Mouse (Mus musculus) lung, postnatal 0 days (tissue): ENCODE measurements around the gene Serpina9. TPM values are rescaled to one million over a fixed set of nuclear protein-coding genes. Genes with fewer than 3 reads are reported as not detected.

Source experiments
- ATAC-seq: fragments of 200-750 bp; cut with Nextera tagmentation; 2 replicates; pipeline ENCODE4 v1.8.0; 2017; ENCODE audit warnings: moderate library complexity
- DNase-seq: peaks from one replicate; pipeline ENCODE4 v3.0.0-alpha.2; 2016; ENCODE audit warnings: low spot score
- H3K27ac ChIP-seq: fragments of 300-500 bp; sonication (generic); 2 replicates; pipeline ENCODE4 v1.5.1; 2014; ENCODE audit warnings: antibody characterized with exemption, mild to moderate bottlenecking, low read length, mixed read lengths
- H3K27me3 ChIP-seq: fragments of 300-500 bp; sonication (generic); replicated peaks from 2 replicates; pipeline ENCODE4 v1.6.1; 2014; ENCODE audit warnings: low read length, mixed read lengths; ENCODE audit not compliant: insufficient read depth
- H3K36me3 ChIP-seq: fragments of 300-500 bp; sonication (generic); 2 replicates; pipeline ENCODE4 v1.6.1; 2014; ENCODE audit warnings: low read length, mixed read lengths; ENCODE audit not compliant: insufficient read depth
- H3K4me1 ChIP-seq: fragments of 300-500 bp; sonication (generic); 2 replicates; pipeline ENCODE4 v1.6.1; 2014; ENCODE audit warnings: antibody characterized with exemption, low read depth, low read length, mixed read lengths; ENCODE audit not compliant: insufficient read depth
- H3K4me2 ChIP-seq: fragments of 300-500 bp; sonication (generic); replicated peaks from 2 replicates; pipeline ENCODE4 v1.6.1; 2014; ENCODE audit warnings: low read depth, mild to moderate bottlenecking, low read length, moderate library complexity, mixed read lengths
- H3K4me3 ChIP-seq: fragments of 300-500 bp; sonication (generic); 2 replicates; pipeline ENCODE4 v1.5.1; 2014; ENCODE audit warnings: low read depth, low read length
- H3K9ac ChIP-seq: fragments of 300-500 bp; sonication (generic); replicated peaks from 2 replicates; pipeline ENCODE4 v1.6.1; 2014; ENCODE audit warnings: low read depth, mild to moderate bottlenecking
- H3K9me3 ChIP-seq: fragments of 300-500 bp; sonication (generic); 2 replicates; pipeline ENCODE4 v1.6.1; 2016; ENCODE audit warnings: low read length, mixed read lengths
- CTCF ChIP-seq: IDR thresholded peaks from 2 replicates; pipeline ENCODE4 v1.5.1; 2016; ENCODE audit warnings: antibody characterized with exemption, mild to moderate bottlenecking
- EP300 ChIP-seq: IDR thresholded peaks from 2 replicates; pipeline ENCODE4 v1.6.1; 2016; ENCODE audit warnings: antibody characterized with exemption, mild to moderate bottlenecking, control low read depth
- WGBS: fragments of 180-500 bp; shearing (Covaris S2); extraction: QIAGEN DNeasy Blood & Tissue Kit; methylation state at CpG from one replicate; pipeline ENCODE4 v1.1.7; 2014; 5-methylcytosine and 5-hydroxymethylcytosine counted together
- polyA plus RNA-seq: library from polyadenylated mRNA; unstranded; fragments of >200 nt; fragmentation: Nextera tagmentation; extraction: Ambion mirVana; gene quantifications from 2 replicates; pipeline ENCODE4 v1.2.1, GENCODE M21; 2015

The Serpina9 gene
- polyA plus RNA-seq = 0.32 and 0.89 TPM in 2 replicates

DNA sequence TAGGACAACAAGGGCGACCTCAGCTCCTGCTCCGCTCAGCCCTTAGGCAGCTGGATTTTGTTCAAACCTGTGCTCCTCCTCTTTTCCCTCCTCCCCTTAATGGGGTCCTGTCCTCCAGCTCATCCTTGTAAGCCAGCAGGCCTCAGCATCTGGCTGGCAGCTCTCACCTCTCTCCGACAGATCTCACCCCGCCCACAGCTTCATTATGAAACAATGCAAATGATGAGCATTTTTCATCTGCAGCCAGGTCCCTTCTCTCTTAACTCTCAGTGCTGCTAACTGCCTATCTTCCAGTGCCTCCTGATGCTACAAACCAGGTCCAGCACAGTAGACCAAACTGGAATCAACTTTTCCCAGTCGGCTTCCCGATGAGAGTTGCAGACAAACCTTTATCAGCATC, at the start of gene Serpina9:
Gene Serpina9, minus strand, starts transcription at position 136 of the 400 bp plus-strand sequence.
- TF ChIP-seq CTCF (no peak), EP300 (no peak)
- Histone ChIP-seq H3K27me3 (no peaks in the 10 kb centered on the region), H3K27ac (no peak within 1 kb of the TSS), H3K9me3 (no peaks in the 10 kb centered on the region), H3K36me3 (no peaks in the 10 kb centered on the region), H3K4me1 (no peaks in the 10 kb centered on the region), H3K4me2 (no peak within 1 kb of the TSS), H3K9ac (no peak within 1 kb of the TSS), H3K4me3 (no peak within 1 kb of the TSS)
- DNase-seq = no peak
- 72% methylated on average over 6 of the region's 6 CpGs for WGBS
- ATAC-seq = no peak

GRCm38 (mm10) chr12:104061862-104062261, 48.3 kb upstream of the Serpina9 start:
- no peaks in the 10 kb centered on the region for H3K9me3 ChIP-seq
- 45% methylated on average over 2 of the region's 2 CpGs for WGBS
- H3K4me3 ChIP-seq = no peak overlapping the region
- TF ChIP-seq CTCF = no peak
- no peak for TF ChIP-seq EP300
- ATAC-seq = no peak
- no peaks in the 10 kb centered on the region for H3K4me1 ChIP-seq
- no peaks in the 10 kb centered on the region for H3K27me3 ChIP-seq
- H3K9ac ChIP-seq = no peak overlapping the region
- no peaks in the 10 kb centered on the region for H3K36me3 ChIP-seq
- H3K27ac ChIP-seq = no peak overlapping the region
- no peak overlapping the region for H3K4me2 ChIP-seq
- no peak for DNase-seq

DNA sequence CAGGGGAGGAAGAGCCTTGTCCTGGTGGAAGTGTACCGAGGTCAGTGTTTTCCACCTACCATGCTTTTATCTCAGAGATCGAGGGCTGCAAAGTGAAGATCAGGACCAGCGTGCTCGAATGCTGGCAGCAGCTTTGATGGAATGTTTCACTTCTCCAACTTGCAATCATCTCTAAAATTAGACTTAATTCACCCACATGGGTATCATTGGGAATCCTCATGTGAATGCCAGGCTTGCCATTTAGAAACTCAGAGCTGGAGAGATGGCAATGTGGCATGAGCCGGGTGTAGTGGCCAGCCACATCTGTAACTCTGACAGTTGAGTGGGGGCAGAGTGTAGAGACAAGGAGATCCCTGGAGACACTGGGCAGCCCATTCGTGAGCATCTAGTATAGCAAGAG, 46.6 kb upstream of the Serpina9 start:
- 70% methylated on average over 6 of the region's 6 CpGs for WGBS
- Histone ChIP-seq H3K36me3 (no peaks in the 10 kb centered on the region), H3K9ac (no peak overlapping the region), H3K4me3 (no peak overlapping the region), H3K27me3 (no peaks in the 10 kb centered on the region), H3K4me1 (no peaks in the 10 kb centered on the region), H3K4me2 (no peak overlapping the region), H3K9me3 (no peaks in the 10 kb centered on the region), H3K27ac (no peak overlapping the region)
- no peak for TF ChIP-seq CTCF
- TF ChIP-seq EP300 = no peak
- ATAC-seq = no peak
- no peak for DNase-seq

DNA sequence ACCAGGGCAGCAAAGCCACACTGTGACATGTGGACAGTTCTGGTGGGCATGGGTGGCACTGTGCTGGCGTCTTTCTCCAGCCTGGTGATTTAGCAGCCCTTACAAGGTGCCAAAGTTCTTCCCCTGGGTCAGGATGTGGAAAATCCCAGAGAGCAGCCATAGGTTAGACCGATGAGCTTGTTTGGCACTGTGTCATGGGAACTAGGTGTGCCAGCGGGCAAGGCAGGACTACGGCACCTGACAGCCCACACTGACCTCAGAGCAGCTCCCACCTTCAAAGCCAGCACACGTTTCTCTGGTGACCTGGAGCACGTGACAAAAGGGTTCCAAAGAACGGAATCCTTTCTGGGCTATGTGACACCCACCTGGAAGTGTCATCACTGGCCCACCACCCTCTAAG, 44.0 kb upstream of the Serpina9 start:
- no peak overlapping the region for H3K27ac ChIP-seq
- no peaks in the 10 kb centered on the region for H3K36me3 ChIP-seq
- no peak overlapping the region for H3K4me2 ChIP-seq
- no peaks in the 10 kb centered on the region for H3K9me3 ChIP-seq
- no peak for TF ChIP-seq CTCF
- TF ChIP-seq EP300 = no peak
- DNase-seq = no peak
- H3K4me3 ChIP-seq = no peak overlapping the region
- no peak overlapping the region for H3K9ac ChIP-seq
- no peaks in the 10 kb centered on the region for H3K4me1 ChIP-seq
- 71% methylated on average over 7 of the region's 7 CpGs for WGBS
- ATAC-seq = no peak
- H3K27me3 ChIP-seq = no peaks in the 10 kb centered on the region

- Histone ChIP-seq H3K9ac (no peak overlapping the region), H3K4me3 (no peak overlapping the region), H3K9me3 (no peaks in the 10 kb centered on the region), H3K36me3 (no peaks in the 10 kb centered on the region), H3K27me3 (no peaks in the 10 kb centered on the region), H3K27ac (no peak overlapping the region), H3K4me1 (no peaks in the 10 kb centered on the region), H3K4me2 (no peak overlapping the region)
- ATAC-seq (no peak), DNase-seq (no peak)
- 22% methylated on average over 4 of the region's 4 CpGs for WGBS
- no peak for TF ChIP-seq EP300
- TF ChIP-seq CTCF = no peak
These were observed 43.5 kb upstream of the Serpina9 start for GRCm38 (mm10) chr12:104057050-104057449.

DNA sequence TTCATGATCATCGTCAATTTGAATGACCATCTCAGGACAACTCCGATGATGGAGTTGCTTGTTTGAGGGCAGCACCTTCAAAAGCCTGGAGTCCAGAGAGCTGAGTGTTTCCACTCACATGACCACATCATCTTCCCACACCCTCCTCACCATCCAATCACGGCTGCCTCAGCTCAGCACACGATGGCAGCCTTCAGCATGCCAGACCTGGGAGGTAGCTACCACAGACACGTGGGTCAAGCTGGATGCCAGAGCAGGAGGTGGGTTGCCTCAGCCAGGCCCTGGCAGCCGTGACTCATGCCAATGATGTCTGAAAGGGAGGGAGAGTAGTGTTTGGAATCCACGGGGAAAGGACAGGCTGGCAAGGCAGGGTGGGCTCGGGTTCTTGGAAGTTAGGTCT, 42.2 kb upstream of the Serpina9 start:
- Histone ChIP-seq H3K27ac (no peak overlapping the region), H3K9me3 (no peaks in the 10 kb centered on the region), H3K4me2 (no peak overlapping the region), H3K9ac (no peak overlapping the region), H3K4me1 (no peaks in the 10 kb centered on the region), H3K4me3 (no peak overlapping the region), H3K36me3 (no peaks in the 10 kb centered on the region), H3K27me3 (no peaks in the 10 kb centered on the region)
- 67% methylated on average over 8 of the region's 8 CpGs for WGBS
- no peak for TF ChIP-seq CTCF
- TF ChIP-seq EP300 = no peak
- ATAC-seq (0 out of 2 replicates have a peak, but pooled peaks have one; percentile 18), DNase-seq (no peak)

DNA sequence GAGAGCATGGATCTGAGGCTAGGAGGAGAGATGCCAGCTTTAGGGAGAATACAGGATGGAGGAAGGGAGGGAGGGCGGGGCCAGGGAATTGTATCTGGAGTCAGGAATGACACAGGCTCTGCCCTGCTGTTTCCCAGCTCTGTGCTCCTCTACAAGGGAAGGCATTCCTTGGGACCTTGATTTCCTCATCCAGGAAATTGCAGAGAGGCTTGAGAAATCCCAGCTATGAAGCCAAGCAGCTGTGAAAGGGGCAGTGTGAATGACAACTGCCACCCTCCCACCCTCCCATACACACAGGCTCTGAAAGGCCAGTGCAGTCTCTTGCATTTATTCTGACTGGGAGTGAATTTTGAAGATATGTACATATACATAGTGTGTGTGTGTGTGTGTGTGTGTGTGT, 40.4 kb upstream of the Serpina9 start:
- H3K27ac ChIP-seq = no peak overlapping the region
- H3K9me3 ChIP-seq = no peaks in the 10 kb centered on the region
- H3K4me3 ChIP-seq = no peak overlapping the region
- TF ChIP-seq CTCF (no peak), EP300 (no peak)
- ATAC-seq (peak; percentile 85), DNase-seq (peak; percentile 88)
- no peaks in the 10 kb centered on the region for H3K4me1 ChIP-seq
- 62% methylated on average over 1 of the region's 1 CpGs for WGBS
- H3K4me2 ChIP-seq = no peak overlapping the region
- H3K27me3 ChIP-seq = no peaks in the 10 kb centered on the region
- H3K9ac ChIP-seq = no peak overlapping the region
- H3K36me3 ChIP-seq = no peaks in the 10 kb centered on the region
